Mouse (Mus musculus) stomach, embryonic 14.5 days (tissue): ENCODE results near the gene Fgb. TPM values are rescaled to one million over a fixed set of nuclear protein-coding genes. Genes with fewer than 3 reads are reported as not detected.

Source experiments
- ATAC-seq: fragments of 200-750 bp; cut with Nextera tagmentation; 2 replicates; pipeline ENCODE4 v1.8.0; 2017; ENCODE audit warnings: low read depth, moderate TSS enrichment; ENCODE audit not compliant: insufficient number of reproducible peaks, insufficient read depth, low FRiP score
- H3K27ac ChIP-seq: fragments of 300-500 bp; sonication (generic); 2 replicates; pipeline ENCODE4 v1.5.1; 2014; ENCODE audit warnings: mild to moderate bottlenecking, low read length, moderate library complexity, mixed read lengths
- H3K27me3 ChIP-seq: fragments of 300-500 bp; sonication (generic); 2 replicates; pipeline ENCODE4 v1.6.1; 2014; ENCODE audit warnings: low read length, control low read depth, mixed read lengths; ENCODE audit not compliant: control insufficient read depth, insufficient read depth
- H3K36me3 ChIP-seq: fragments of 300-500 bp; sonication (generic); 2 replicates; pipeline ENCODE4 v1.6.1; 2014; ENCODE audit warnings: mild to moderate bottlenecking, control low read depth, low read length, moderate library complexity, mixed read lengths; ENCODE audit not compliant: control insufficient read depth, insufficient read depth
- H3K4me1 ChIP-seq: fragments of 300-500 bp; sonication (generic); 2 replicates; pipeline ENCODE4 v1.6.1; 2014; ENCODE audit warnings: low read length, control low read depth, mixed read lengths; ENCODE audit not compliant: control insufficient read depth, insufficient read depth
- H3K4me2 ChIP-seq: fragments of 300-500 bp; sonication (generic); replicated peaks from 2 replicates; pipeline ENCODE4 v1.6.1; 2014; ENCODE audit warnings: low read depth, low read length, control low read depth
- H3K4me3 ChIP-seq: fragments of 300-500 bp; sonication (generic); 2 replicates; pipeline ENCODE4 v1.5.1; 2014; ENCODE audit warnings: low read depth, low read length, control low read depth
- H3K9ac ChIP-seq: fragments of 300-500 bp; sonication (generic); replicated peaks from 2 replicates; pipeline ENCODE4 v1.6.1; 2014; ENCODE audit warnings: low read depth, mild to moderate bottlenecking, control low read depth, low read length, moderate library complexity, mixed read lengths
- H3K9me3 ChIP-seq: fragments of 300-500 bp; sonication (generic); 2 replicates; pipeline ENCODE4 v1.6.1; 2016; ENCODE audit warnings: low read depth, low read length, control low read depth; ENCODE audit not compliant: control insufficient read depth
- WGBS: fragments of 180-500 bp; shearing (Covaris S2); extraction: QIAGEN DNeasy Blood & Tissue Kit; methylation state at CpG from one replicate; pipeline ENCODE4 v1.1.7; 2014; 5-methylcytosine and 5-hydroxymethylcytosine counted together
- polyA plus RNA-seq: library from polyadenylated mRNA; unstranded; fragments of >200 nt; fragmentation: Nextera tagmentation; extraction: Ambion mirVana; gene quantifications from 2 replicates; pipeline ENCODE4 v1.2.1, GENCODE M21; 2014

Gene Fgb
- polyA plus RNA-seq = 0.08 and 0.29 TPM in 2 replicates

DNA sequence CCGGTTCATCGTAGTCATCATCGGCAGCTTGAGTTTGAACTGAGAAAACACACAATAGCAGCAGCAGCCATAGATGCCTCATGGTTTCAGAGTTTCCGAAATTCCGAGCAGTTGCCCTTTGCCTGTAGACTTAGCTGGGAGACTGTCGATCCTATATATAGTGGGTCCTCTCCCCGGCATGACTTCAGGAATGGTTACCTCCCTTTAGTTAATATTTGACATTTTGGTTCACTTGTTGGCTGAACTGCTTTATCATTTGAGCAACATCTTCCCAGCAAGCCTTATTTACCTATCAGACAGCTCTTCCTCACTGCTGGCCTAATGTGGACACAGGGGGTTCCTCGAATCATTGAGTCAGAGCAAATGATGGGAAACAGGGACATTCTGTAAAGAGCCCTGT lies at the start of gene Fgb:
TSS of gene Fgb (minus strand) at position 184 of the 400 bp plus-strand sequence.
- Histone ChIP-seq H3K4me1 (no peaks in the 10 kb centered on the region), H3K9ac (no peak within 1 kb of the TSS), H3K9me3 (no peaks in the 10 kb centered on the region), H3K4me3 (no peak within 1 kb of the TSS), H3K36me3 (no peaks in the 10 kb centered on the region), H3K27ac (no peak within 1 kb of the TSS), H3K27me3 (no peaks in the 10 kb centered on the region), H3K4me2 (no peak within 1 kb of the TSS)
- ATAC-seq = no peak
- WGBS = 74% methylated on average over 8 of the region's 8 CpGs

- Histone ChIP-seq H3K4me1 (no peaks in the 10 kb centered on the region), H3K4me2 (peak overlapping the region; percentile 40), H3K9ac (no peak overlapping the region), H3K4me3 (no peak overlapping the region), H3K36me3 (no peaks in the 10 kb centered on the region), H3K27me3 (no peaks in the 10 kb centered on the region), H3K9me3 (no peaks in the 10 kb centered on the region), H3K27ac (no peak overlapping the region)
- no peak for ATAC-seq
- 83% methylated on average over 1 of the region's 1 CpGs for WGBS
These were observed 49.5 kb upstream of the Fgb start for GRCm38 (mm10) chr3:83099139-83099538.

GRCm38 (mm10) chr3:83098546-83099034 lies 48.9 kb upstream of the Fgb start:
- no peak for ATAC-seq
- peak overlapping the region; percentile 40 for H3K4me2 ChIP-seq
- H3K9me3 ChIP-seq = no peaks in the 10 kb centered on the region
- no peaks in the 10 kb centered on the region for H3K36me3 ChIP-seq
- no peaks in the 10 kb centered on the region for H3K27me3 ChIP-seq
- H3K4me3 ChIP-seq = no peak overlapping the region
- no peak overlapping the region; the same call in 1 of the 2 replicates for H3K27ac ChIP-seq
- no peaks in the 10 kb centered on the region for H3K4me1 ChIP-seq
- 15% methylated on average over 14 of the region's 14 CpGs for WGBS
- no peak overlapping the region for H3K9ac ChIP-seq

DNA sequence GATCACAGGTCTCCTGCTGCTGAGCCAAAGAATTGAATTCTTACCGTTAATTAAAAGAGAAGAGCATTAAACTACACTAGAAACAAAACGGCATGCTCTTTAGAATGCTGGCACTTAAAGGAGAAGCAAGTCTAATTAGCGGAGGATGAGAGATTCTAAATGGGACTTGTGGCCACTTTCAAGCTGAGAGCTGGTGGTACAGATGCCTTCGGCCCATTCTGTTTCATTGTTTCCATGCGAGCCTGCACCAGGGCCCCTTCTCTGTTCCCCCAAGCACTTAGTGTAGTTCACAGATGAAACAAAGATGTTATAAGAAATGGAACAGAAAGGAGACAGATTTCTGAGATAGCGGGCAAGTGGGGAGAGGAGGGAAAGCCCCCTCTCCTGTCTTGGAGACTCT lies 47.9 kb upstream of the Fgb start:
- H3K9me3 ChIP-seq = no peaks in the 10 kb centered on the region
- no peak overlapping the region for H3K27ac ChIP-seq
- ATAC-seq = no peak
- H3K4me2 ChIP-seq = no peak overlapping the region
- no peak overlapping the region for H3K9ac ChIP-seq
- H3K4me1 ChIP-seq = no peaks in the 10 kb centered on the region
- no peaks in the 10 kb centered on the region for H3K36me3 ChIP-seq
- WGBS = 82% methylated on average over 6 of the region's 6 CpGs
- H3K4me3 ChIP-seq = no peak overlapping the region
- H3K27me3 ChIP-seq = no peaks in the 10 kb centered on the region

DNA sequence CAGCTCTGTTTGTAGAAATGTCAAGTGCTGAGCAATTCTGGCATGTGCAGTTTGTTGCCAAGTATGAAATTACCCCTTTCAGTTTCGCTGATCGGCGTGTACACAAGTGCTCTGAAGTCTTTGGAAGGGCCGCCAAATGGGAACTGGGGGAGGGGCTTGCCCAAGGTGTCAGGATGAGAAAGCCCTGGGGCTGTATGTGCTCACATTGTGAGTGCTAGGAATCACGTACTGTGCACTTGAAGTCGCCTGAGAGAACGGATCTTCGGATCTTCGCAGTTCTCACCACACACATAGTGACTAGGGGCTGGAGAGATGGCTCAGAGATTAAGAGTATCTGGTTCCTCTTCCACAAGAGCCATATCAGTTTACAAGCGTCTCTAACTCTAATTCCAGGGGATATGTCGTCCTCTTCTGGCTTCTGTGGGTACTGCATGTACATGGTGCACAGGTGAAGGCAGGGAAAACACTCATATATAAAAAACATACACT lies 30.9 kb upstream of the Fgb start:
- no peaks in the 10 kb centered on the region for H3K9me3 ChIP-seq
- WGBS = 6% methylated on average over 11 of the region's 11 CpGs
- no peaks in the 10 kb centered on the region for H3K4me1 ChIP-seq
- peak overlapping the region; percentile 53 for H3K4me2 ChIP-seq
- H3K9ac ChIP-seq = no peak overlapping the region
- no peaks in the 10 kb centered on the region for H3K27me3 ChIP-seq
- H3K27ac ChIP-seq = no peak overlapping the region
- H3K4me3 ChIP-seq = peak overlapping the region; percentile 31
- peak; percentile 65; the same call in 1 of the 2 replicates for ATAC-seq
- no peaks in the 10 kb centered on the region for H3K36me3 ChIP-seq

DNA sequence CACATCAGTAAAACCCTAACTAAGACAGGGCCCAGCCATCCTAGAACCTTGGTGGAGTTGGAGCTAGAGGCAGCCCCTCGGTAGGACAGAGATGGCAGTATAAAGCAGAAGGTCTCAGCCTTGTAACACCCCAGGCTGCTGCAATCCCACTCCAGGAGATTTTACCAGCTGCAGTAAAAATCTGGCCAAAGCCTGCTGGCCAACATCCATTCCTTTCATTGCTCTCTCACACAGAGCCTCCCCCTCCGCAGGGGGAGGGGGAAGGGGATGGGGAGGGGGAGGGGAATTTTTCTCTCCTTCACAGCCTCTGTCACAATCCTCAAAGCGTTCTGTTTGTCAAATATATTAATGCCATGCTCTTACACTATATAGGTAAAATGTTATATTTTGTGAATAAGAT lies 26.9 kb upstream of the Fgb start:
- H3K36me3 ChIP-seq = peaks cover 6% of the 10 kb centered on the region; the same call in 1 of the 2 replicates
- H3K4me1 ChIP-seq = no peaks in the 10 kb centered on the region
- ATAC-seq = no peak
- 38% methylated on average over 3 of the region's 3 CpGs for WGBS
- no peaks in the 10 kb centered on the region for H3K27me3 ChIP-seq
- no peaks in the 10 kb centered on the region for H3K9me3 ChIP-seq
- no peak overlapping the region for H3K9ac ChIP-seq
- H3K4me3 ChIP-seq = no peak overlapping the region
- H3K4me2 ChIP-seq = no peak overlapping the region
- H3K27ac ChIP-seq = no peak overlapping the region

- peaks cover 61% of the 10 kb centered on the region for H3K36me3 ChIP-seq
- H3K27me3 ChIP-seq = no peaks in the 10 kb centered on the region
- no peaks in the 10 kb centered on the region for H3K9me3 ChIP-seq
- no peak overlapping the region for H3K27ac ChIP-seq
- no peak overlapping the region for H3K9ac ChIP-seq
- 83% methylated on average over 4 of the region's 4 CpGs for WGBS
- H3K4me1 ChIP-seq = no peaks in the 10 kb centered on the region
- no peak overlapping the region for H3K4me3 ChIP-seq
- ATAC-seq = no peak
- no peak overlapping the region for H3K4me2 ChIP-seq
These were observed 20.6 kb upstream of the Fgb start for GRCm38 (mm10) chr3:83070231-83070630.

- Histone ChIP-seq H3K4me1 (no peaks in the 10 kb centered on the region), H3K4me3 (no peak overlapping the region), H3K27ac (no peak overlapping the region), H3K27me3 (no peaks in the 10 kb centered on the region), H3K36me3 (peaks cover 62% of the 10 kb centered on the region), H3K4me2 (no peak overlapping the region), H3K9ac (no peak overlapping the region), H3K9me3 (no peaks in the 10 kb centered on the region)
- no peak for ATAC-seq
- WGBS = 95% methylated on average over 13 of the region's 13 CpGs
These were observed 19.2 kb upstream of the Fgb start for GRCm38 (mm10) chr3:83068869-83069268.

GRCm38 (mm10) chr3:83067920-83068319 lies 18.3 kb upstream of the Fgb start:
- H3K36me3 ChIP-seq = peaks cover 67% of the 10 kb centered on the region

More at GRCm38 (mm10) chr3:83067920-83068319, 18.3 kb upstream of the Fgb start:
- 88% methylated on average over 9 of the region's 9 CpGs for WGBS
- Histone ChIP-seq H3K9ac (no peak overlapping the region), H3K9me3 (no peaks in the 10 kb centered on the region), H3K27me3 (no peaks in the 10 kb centered on the region), H3K27ac (no peak overlapping the region), H3K4me3 (no peak overlapping the region), H3K4me1 (no peaks in the 10 kb centered on the region), H3K4me2 (no peak overlapping the region)
- ATAC-seq = no peak
